Mouse (Mus musculus) bone marrow, adult 2 months (tissue): ENCODE measurements around the gene Myom3.

Experiments
- CTCF ChIP-seq: fragments of 200-500 bp; IDR thresholded peaks from 2 replicates; pipeline ENCODE4 v1.5.1; 2011; ENCODE audit warnings: low read length, control low read depth; ENCODE audit not compliant: control insufficient read depth, insufficient read depth
- POLR2A ChIP-seq: fragments of 200-500 bp; IDR thresholded peaks from 2 replicates; pipeline ENCODE4 v1.6.1; 2011; ENCODE audit warnings: low read depth, mild to moderate bottlenecking, control low read depth, low read length, borderline replicate concordance; ENCODE audit not compliant: control insufficient read depth

GRCm38 (mm10) chr4:135819826-135820526 lies 60.5 kb downstream of the Myom3 start:
- TF ChIP-seq POLR2A (no peak), CTCF (no peak)
